Mouse (Mus musculus): ENCODE measurements around the gene Olfr114. TPM values are rescaled to one million over a fixed set of nuclear protein-coding genes. Genes with fewer than 3 reads are reported as not detected.

The Olfr114 gene
- total and polyA plus RNA-seq, 3 experiments: not detected

DNA sequence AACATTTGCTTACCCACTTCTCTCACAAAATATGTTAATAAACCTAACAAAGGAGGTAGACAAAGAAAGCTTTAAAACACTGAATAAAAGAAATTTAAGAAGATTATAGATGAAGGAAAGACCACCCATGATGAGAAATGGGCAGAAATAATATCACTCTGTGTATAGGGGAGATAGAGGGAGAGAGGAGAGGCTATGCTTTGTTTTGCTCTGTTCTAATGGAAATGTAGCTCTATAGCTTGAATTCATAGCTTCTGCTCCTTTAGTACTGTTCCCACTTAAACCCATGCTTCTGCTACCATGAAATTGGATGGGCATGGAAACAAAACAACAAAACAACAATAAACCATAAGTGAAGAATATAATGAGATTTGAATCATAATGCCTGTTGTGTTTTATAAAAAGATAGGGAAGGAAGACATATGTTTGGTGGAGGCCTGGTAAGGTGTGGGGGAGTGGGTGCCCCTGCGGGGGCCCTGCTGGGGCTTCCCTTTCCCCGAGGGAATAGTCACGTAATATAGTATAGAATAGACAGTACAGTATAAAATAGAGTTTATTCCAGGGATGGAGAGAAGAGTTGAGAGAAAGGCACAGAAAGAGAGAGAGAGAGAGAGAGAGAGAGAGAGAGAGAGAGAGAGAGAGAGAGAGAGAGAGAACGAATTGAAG, 51.0 kb downstream of the Olfr114 start:
- Histone ChIP-seq H3K9me3 (replicated peaks; ENCODE audit: insufficient read depth, low read length) (no peaks in the 10 kb centered on the region), H3K4me3 (ENCODE audit: control insufficient read depth in 1 of 2, insufficient read depth in 1 of 2, low read depth in 2 of 2, low read length in 2 of 2) (no peak overlapping the region), H3K9ac (ENCODE audit: control insufficient read depth, low read depth, low read length, poor library complexity, severe bottlenecking) (no peak overlapping the region), H3K79me2 (ENCODE audit: control insufficient read depth, insufficient read depth, low read length, poor library complexity) (no peaks in the 10 kb centered on the region), H3K27me3 (ENCODE audit: control insufficient read depth in 1 of 2, insufficient read depth in 2 of 2, low read length in 2 of 2) (no peaks in the 10 kb centered on the region), H3K4me1 (ENCODE audit: control insufficient read depth in 1 of 2, insufficient read depth in 2 of 2, low read length in 2 of 2) (no peaks in the 10 kb centered on the region; a peak in 1 of 4 replicates), H3K27ac (ENCODE audit: control insufficient read depth, low read depth, low read length) (no peak overlapping the region), H3K36me3 (ENCODE audit: control insufficient read depth in 1 of 2, insufficient read depth in 2 of 2, low read length in 2 of 2) (no peaks in the 10 kb centered on the region)
- DNase-seq (ENCODE audit: low read depth, low spot score): no peak
- TF ChIP-seq ELF1 (IDR thresholded peaks at IDR 0.05; ENCODE audit: low read depth, low read length): no peak
- TF ChIP-seq HCFC1 (IDR thresholded peaks at IDR 0.05; ENCODE audit: low read depth, low read length): no peak
- TF ChIP-seq ETS1 (IDR thresholded peaks at IDR 0.05; ENCODE audit: low read depth, low read length): no peak
- no peak for TF ChIP-seq USF1 (IDR thresholded peaks at IDR 0.05; ENCODE audit: low read depth, low read length)
- TF ChIP-seq RAD21 (IDR thresholded peaks at IDR 0.05; ENCODE audit: low read depth, low read length): no peak
- TF ChIP-seq ZNF384 (IDR thresholded peaks at IDR 0.05; ENCODE audit: low read depth, low read length): no peak
- TF ChIP-seq MXI1 (IDR thresholded peaks at IDR 0.05; ENCODE audit: low read depth, low read length): no peak
- no peak for TF ChIP-seq GABPA (IDR thresholded peaks at IDR 0.05; ENCODE audit: low read depth, low read length)
- no peak for TF ChIP-seq UBTF (IDR thresholded peaks at IDR 0.05; ENCODE audit: borderline replicate concordance, insufficient read depth, low read depth, low read length)
- TF ChIP-seq MAX (IDR thresholded peaks at IDR 0.05; ENCODE audit: low read length): no peak
- TF ChIP-seq ZMIZ1 (IDR thresholded peaks at IDR 0.05; ENCODE audit: low read depth, low read length): no peak
- no peak for TF ChIP-seq CHD2 (IDR thresholded peaks at IDR 0.05; ENCODE audit: low read length)
- TF ChIP-seq NELFE (IDR thresholded peaks at IDR 0.05; ENCODE audit: low read depth, low read length): no peak
- TF ChIP-seq MAZ (IDR thresholded peaks at IDR 0.05; ENCODE audit: low read depth, low read length): no peak
- no peak for TF ChIP-seq BHLHE40 (IDR thresholded peaks at IDR 0.05; ENCODE audit: borderline replicate concordance, low read depth, low read length)

Other genes starting within 250 kb of the Olfr114 start
- not detected in 2 replicates for gene Olfr104-ps, start 233.2 kb downstream of the Olfr114 start, total RNA-seq (2012; rRNA removed)
- not detected for gene Olfr104-ps, start 233.2 kb downstream of the Olfr114 start, polyA plus RNA-seq (2012; ENCODE audit: insufficient read depth in 1 of 2, insufficient read length in 2 of 2, low read depth in 1 of 2, low replicate concordance in 2 of 2, missing spikeins in 1 of 2)
- gene Olfr105-ps, start 213.7 kb downstream of the Olfr114 start, total RNA-seq (2012; rRNA removed): not detected in 2 replicates
- not detected for gene Olfr105-ps, start 213.7 kb downstream of the Olfr114 start, polyA plus RNA-seq (2012; ENCODE audit: insufficient read depth in 1 of 2, insufficient read length in 2 of 2, low read depth in 1 of 2, low replicate concordance in 2 of 2, missing spikeins in 1 of 2)
- gene Olfr106-ps, start 202.3 kb downstream of the Olfr114 start, total RNA-seq (2012; rRNA removed): not detected in 2 replicates
- not detected for gene Olfr106-ps, start 202.3 kb downstream of the Olfr114 start, polyA plus RNA-seq (2012; ENCODE audit: insufficient read depth in 1 of 2, insufficient read length in 2 of 2, low read depth in 1 of 2, low replicate concordance in 2 of 2, missing spikeins in 1 of 2)
- not detected in 2 replicates for gene Olfr107, start 193.5 kb downstream of the Olfr114 start, total RNA-seq (2012; rRNA removed)
- gene Olfr107, start 193.5 kb downstream of the Olfr114 start, polyA plus RNA-seq (2012; ENCODE audit: insufficient read depth in 1 of 2, insufficient read length in 2 of 2, low read depth in 1 of 2, low replicate concordance in 2 of 2, missing spikeins in 1 of 2): not detected
- gene Olfr108, start 147.3 kb downstream of the Olfr114 start, total RNA-seq (2012; rRNA removed): not detected in 2 replicates
- gene Olfr108, start 147.3 kb downstream of the Olfr114 start, polyA plus RNA-seq (2012; ENCODE audit: insufficient read depth in 1 of 2, insufficient read length in 2 of 2, low read depth in 1 of 2, low replicate concordance in 2 of 2, missing spikeins in 1 of 2): not detected
- gene Olfr109, start 133.8 kb downstream of the Olfr114 start, total RNA-seq (2012; rRNA removed): not detected in 2 replicates
- gene Olfr109, start 133.8 kb downstream of the Olfr114 start, polyA plus RNA-seq (2012; ENCODE audit: insufficient read depth in 1 of 2, insufficient read length in 2 of 2, low read depth in 1 of 2, low replicate concordance in 2 of 2, missing spikeins in 1 of 2): not detected
- not detected in 2 replicates for gene H2-M2, start 109.2 kb downstream of the Olfr114 start, total RNA-seq (2012; rRNA removed)
- under 1 TPM in 1 of 2 experiments, not detected in 1; 0.88 TPM for gene H2-M2, start 109.2 kb downstream of the Olfr114 start, polyA plus RNA-seq (2012; ENCODE audit: insufficient read depth in 1 of 2, insufficient read length in 2 of 2, low read depth in 1 of 2, low replicate concordance in 2 of 2, missing spikeins in 1 of 2)
- not detected in 2 replicates for gene Olfr110, start 100.3 kb downstream of the Olfr114 start, total RNA-seq (2012; rRNA removed)
- not detected for gene Olfr110, start 100.3 kb downstream of the Olfr114 start, polyA plus RNA-seq (2012; ENCODE audit: insufficient read depth in 1 of 2, insufficient read length in 2 of 2, low read depth in 1 of 2, low replicate concordance in 2 of 2, missing spikeins in 1 of 2)
- not detected in 2 replicates for gene Olfr111, start 84.7 kb downstream of the Olfr114 start, total RNA-seq (2012; rRNA removed)
- not detected for gene Olfr111, start 84.7 kb downstream of the Olfr114 start, polyA plus RNA-seq (2012; ENCODE audit: insufficient read depth in 1 of 2, insufficient read length in 2 of 2, low read depth in 1 of 2, low replicate concordance in 2 of 2, missing spikeins in 1 of 2)
- not detected in 2 replicates for gene Olfr112, start 23.3 kb downstream of the Olfr114 start, total RNA-seq (2012; rRNA removed)
- not detected for gene Olfr112, start 23.3 kb downstream of the Olfr114 start, polyA plus RNA-seq (2012; ENCODE audit: insufficient read depth in 1 of 2, insufficient read length in 2 of 2, low read depth in 1 of 2, low replicate concordance in 2 of 2, missing spikeins in 1 of 2)
- not detected in 2 replicates for gene Olfr113, start 15.1 kb downstream of the Olfr114 start, total RNA-seq (2012; rRNA removed)
- gene Olfr113, start 15.1 kb downstream of the Olfr114 start, polyA plus RNA-seq (2012; ENCODE audit: insufficient read depth in 1 of 2, insufficient read length in 2 of 2, low read depth in 1 of 2, low replicate concordance in 2 of 2, missing spikeins in 1 of 2): not detected
- gene Olfr115, start 34.4 kb upstream of the Olfr114 start, total RNA-seq (2012; rRNA removed): not detected in 2 replicates
- not detected for gene Olfr115, start 34.4 kb upstream of the Olfr114 start, polyA plus RNA-seq (2012; ENCODE audit: insufficient read depth in 1 of 2, insufficient read length in 2 of 2, low read depth in 1 of 2, low replicate concordance in 2 of 2, missing spikeins in 1 of 2)
- gene Olfr116, start 34.5 kb upstream of the Olfr114 start, total RNA-seq (2012; rRNA removed): not detected in 2 replicates
- gene Olfr116, start 34.5 kb upstream of the Olfr114 start, polyA plus RNA-seq (2012; ENCODE audit: insufficient read depth in 1 of 2, insufficient read length in 2 of 2, low read depth in 1 of 2, low replicate concordance in 2 of 2, missing spikeins in 1 of 2): not detected
- gene Olfr117, start 71.0 kb upstream of the Olfr114 start, total RNA-seq (2012; rRNA removed): not detected in 2 replicates
- under 1 TPM in 1 of 2 experiments, not detected in 1; 0.03 TPM for gene Olfr117, start 71.0 kb upstream of the Olfr114 start, polyA plus RNA-seq (2012; ENCODE audit: insufficient read depth in 1 of 2, insufficient read length in 2 of 2, low read depth in 1 of 2, low replicate concordance in 2 of 2, missing spikeins in 1 of 2)
- not detected in 2 replicates for gene Olfr118, start 74.2 kb upstream of the Olfr114 start, total RNA-seq (2012; rRNA removed)
- not detected for gene Olfr118, start 74.2 kb upstream of the Olfr114 start, polyA plus RNA-seq (2012; ENCODE audit: insufficient read depth in 1 of 2, insufficient read length in 2 of 2, low read depth in 1 of 2, low replicate concordance in 2 of 2, missing spikeins in 1 of 2)
- gene Olfr119, start 103.8 kb upstream of the Olfr114 start, total RNA-seq (2012; rRNA removed): not detected in 2 replicates
- not detected for gene Olfr119, start 103.8 kb upstream of the Olfr114 start, polyA plus RNA-seq (2012; ENCODE audit: insufficient read depth in 1 of 2, insufficient read length in 2 of 2, low read depth in 1 of 2, low replicate concordance in 2 of 2, missing spikeins in 1 of 2)
- gene Olfr120, start 129.1 kb upstream of the Olfr114 start, total RNA-seq (2012; rRNA removed): not detected in 2 replicates
- not detected for gene Olfr120, start 129.1 kb upstream of the Olfr114 start, polyA plus RNA-seq (2012; ENCODE audit: insufficient read depth in 1 of 2, insufficient read length in 2 of 2, low read depth in 1 of 2, low replicate concordance in 2 of 2, missing spikeins in 1 of 2)
- gene Olfr121, start 156.1 kb upstream of the Olfr114 start, total RNA-seq (2012; rRNA removed): not detected in 2 replicates
- gene Olfr121, start 156.1 kb upstream of the Olfr114 start, polyA plus RNA-seq (2012; ENCODE audit: insufficient read depth in 1 of 2, insufficient read length in 2 of 2, low read depth in 1 of 2, low replicate concordance in 2 of 2, missing spikeins in 1 of 2): not detected
- gene Olfr122, start 175.9 kb upstream of the Olfr114 start, total RNA-seq (2012; rRNA removed): not detected in 2 replicates
- not detected for gene Olfr122, start 175.9 kb upstream of the Olfr114 start, polyA plus RNA-seq (2012; ENCODE audit: insufficient read depth in 1 of 2, insufficient read length in 2 of 2, low read depth in 1 of 2, low replicate concordance in 2 of 2, missing spikeins in 1 of 2)
- not detected in 2 replicates for gene Olfr123, start 200.8 kb upstream of the Olfr114 start, total RNA-seq (2012; rRNA removed)
- not detected for gene Olfr123, start 200.8 kb upstream of the Olfr114 start, polyA plus RNA-seq (2012; ENCODE audit: insufficient read depth in 1 of 2, insufficient read length in 2 of 2, low read depth in 1 of 2, low replicate concordance in 2 of 2, missing spikeins in 1 of 2)
- gene Olfr124, start 207.1 kb upstream of the Olfr114 start, total RNA-seq (2012; rRNA removed): not detected in 2 replicates
- gene Olfr124, start 207.1 kb upstream of the Olfr114 start, polyA plus RNA-seq (2012; ENCODE audit: insufficient read depth in 1 of 2, insufficient read length in 2 of 2, low read depth in 1 of 2, low replicate concordance in 2 of 2, missing spikeins in 1 of 2): not detected
- gene Olfr125, start 240.2 kb upstream of the Olfr114 start, total RNA-seq (2012; rRNA removed): not detected in 2 replicates
- gene Olfr125, start 240.2 kb upstream of the Olfr114 start, polyA plus RNA-seq (2012; ENCODE audit: insufficient read depth in 1 of 2, insufficient read length in 2 of 2, low read depth in 1 of 2, low replicate concordance in 2 of 2, missing spikeins in 1 of 2): not detected

Data from MEL (cell line).